Mouse (Mus musculus) c-Kit-negative CD71-positive TER-119-positive erythroid progenitor cells, embryonic 14.5 days (primary cell): ENCODE data around the gene Elmsan1.

ENCODE experiments used
- DNase-seq: peaks from one replicate; pipeline ENCODE4 v3.0.0-alpha.2; 2013; ENCODE audit warnings: low read depth, low spot score

Gene Elmsan1

GRCm38 (mm10) chr12:84192741-84193641 lies 25.7 kb downstream of the Elmsan1 start:
- no peak for DNase-seq

DNA sequence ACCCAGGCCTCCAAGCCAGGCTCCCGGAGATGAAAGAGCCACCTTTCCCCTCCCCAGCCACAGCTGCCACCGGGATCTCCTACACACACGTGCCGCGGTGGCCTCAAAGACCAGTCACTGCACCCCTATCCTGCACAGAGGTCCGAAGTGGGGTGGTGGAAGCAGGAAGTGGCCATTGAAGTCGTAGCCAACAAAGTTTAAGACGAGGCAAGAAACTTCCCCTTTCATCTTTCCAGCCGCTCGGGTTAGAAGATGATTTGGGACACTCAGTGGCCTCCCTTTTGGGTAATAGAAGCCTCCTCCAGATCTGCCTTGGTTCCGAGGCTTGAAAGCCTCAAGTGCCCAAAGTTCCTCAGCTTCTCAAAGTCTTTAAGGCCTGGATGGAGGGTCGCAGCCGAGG lies 26.4 kb downstream of the Elmsan1 start:
- no peak for DNase-seq

- no peak for DNase-seq
Observed at GRCm38 (mm10) chr12:84191770-84192169, 26.9 kb downstream of the Elmsan1 start.

- DNase-seq: no peak
Observed at GRCm38 (mm10) chr12:84191190-84191589, 27.5 kb downstream of the Elmsan1 start.

DNA sequence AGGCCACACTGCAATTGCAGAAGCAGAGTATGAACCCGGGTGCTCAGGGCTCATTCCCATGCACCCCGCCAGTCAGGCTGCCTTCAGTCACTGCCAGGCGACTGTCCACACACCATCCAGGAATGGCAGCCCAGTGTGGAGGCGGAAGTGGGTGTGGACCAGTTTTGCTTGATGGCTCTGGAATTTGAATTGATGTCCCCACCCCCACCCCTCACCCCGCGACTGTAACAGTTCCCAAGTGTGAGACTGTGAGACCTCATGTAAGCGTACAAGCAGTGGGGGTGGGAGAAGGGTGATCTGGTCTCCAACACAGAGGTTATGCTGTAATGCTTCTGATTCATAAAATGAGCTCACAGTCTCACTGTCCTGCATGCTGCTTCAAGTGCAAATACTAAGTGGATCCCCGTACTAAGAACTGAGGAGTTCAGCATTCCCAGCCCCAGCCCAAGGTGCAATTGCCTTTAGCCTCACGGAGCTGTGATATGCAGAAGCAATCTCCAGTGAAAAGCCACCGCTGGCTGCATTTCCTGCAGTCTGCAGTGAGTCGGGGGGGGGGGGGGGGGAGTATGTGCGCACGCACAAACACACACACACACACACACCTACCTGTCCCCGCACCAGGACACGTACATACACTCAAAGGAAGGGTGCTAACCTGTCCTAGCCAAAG lies 28.4 kb downstream of the Elmsan1 start:
- no peak for DNase-seq

DNA sequence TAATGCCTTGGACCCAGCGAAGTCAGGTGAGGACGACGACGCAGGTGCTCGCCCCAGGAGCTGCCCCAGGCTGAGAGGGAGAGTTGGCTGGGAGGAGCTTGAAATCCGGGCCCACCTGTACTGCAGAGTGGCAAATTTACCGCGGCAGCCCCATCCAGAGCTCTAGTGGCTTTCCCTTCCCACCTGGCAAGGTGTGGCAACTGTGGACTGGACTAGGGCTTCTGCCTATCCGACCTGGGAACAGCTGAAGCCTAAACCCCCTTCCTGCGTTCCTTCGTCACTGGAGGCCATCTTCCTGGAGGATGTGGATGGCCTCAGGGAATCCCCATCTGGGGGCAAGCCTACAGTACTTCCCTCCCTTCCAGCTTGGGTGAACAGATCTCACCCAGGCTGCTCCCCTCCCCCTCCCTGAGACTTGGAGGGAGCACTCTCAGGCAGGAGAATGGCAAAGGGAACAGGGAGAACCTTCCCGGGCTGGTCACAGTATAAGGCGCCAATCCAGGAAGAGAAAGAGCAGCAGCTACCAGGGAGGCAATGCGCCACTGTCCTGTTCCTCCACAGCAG lies 29.7 kb downstream of the Elmsan1 start:
- DNase-seq: no peak

GRCm38 (mm10) chr12:84187752-84188601 lies 30.7 kb downstream of the Elmsan1 start:
- DNase-seq: no peak

GRCm38 (mm10) chr12:84186950-84187349 lies 31.7 kb downstream of the Elmsan1 start:
- no peak for DNase-seq

DNA sequence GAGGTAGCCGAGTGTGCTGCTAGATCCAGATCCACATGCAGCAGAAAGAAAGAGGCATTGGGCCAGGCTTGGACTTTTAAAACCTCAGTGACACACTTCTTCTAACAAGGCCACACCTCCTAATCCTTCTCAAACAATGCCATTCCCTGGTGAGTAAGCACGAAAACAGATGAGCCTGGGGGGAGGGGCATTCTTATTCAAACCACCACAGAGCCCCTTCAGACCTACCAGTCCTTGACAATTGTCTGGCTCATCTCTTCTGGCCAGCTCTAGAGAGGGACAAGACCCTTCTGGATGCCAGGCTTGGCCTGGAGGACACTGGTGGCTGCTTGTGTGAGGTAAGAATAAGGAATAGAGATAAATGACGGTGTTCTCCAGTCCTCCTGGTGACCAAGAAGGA lies 32.1 kb downstream of the Elmsan1 start:
- no peak for DNase-seq

DNA sequence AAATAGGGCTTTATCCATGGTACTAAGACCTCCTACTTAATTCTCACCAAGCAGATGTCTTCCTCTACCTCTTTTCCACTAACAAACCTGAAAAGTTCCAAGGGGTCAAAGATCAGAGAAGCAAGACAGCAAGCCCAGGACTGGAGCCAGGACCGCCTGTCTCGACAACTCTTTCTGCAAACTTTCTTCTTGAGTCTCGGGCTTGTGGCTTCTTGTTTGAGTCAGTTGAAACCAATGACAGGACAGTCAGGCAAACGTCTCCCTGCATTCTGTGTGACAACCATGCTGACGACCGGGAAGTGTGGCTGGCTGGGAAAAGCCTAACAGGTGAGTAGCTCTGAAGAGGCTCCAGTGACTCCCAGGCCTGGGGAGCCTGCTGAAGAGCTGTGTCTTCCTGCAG lies 33.1 kb downstream of the Elmsan1 start:
- DNase-seq: no peak

DNA sequence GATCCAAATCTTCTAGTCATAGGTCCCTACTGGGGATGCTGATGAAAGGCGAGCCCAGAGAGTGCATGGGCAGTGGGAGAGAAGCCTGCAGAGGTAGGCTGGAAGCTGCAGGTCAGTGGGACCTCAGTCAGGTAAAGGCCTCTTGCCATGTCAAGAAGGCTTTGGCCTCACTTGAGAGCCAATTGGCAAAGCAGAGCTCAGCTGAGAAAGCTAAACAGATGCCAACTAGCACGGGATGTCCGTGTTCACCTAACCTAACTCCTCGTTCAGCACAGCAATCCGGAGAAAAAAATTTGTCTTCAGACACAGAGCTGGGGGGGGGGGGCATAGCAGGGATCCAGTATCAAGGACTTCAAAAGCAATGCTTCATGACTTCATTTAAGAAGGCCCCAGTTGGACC lies 33.7 kb downstream of the Elmsan1 start:
- no peak for DNase-seq

- no peak for DNase-seq
Observed at GRCm38 (mm10) chr12:84181999-84182398, 36.7 kb downstream of the Elmsan1 start.

DNA sequence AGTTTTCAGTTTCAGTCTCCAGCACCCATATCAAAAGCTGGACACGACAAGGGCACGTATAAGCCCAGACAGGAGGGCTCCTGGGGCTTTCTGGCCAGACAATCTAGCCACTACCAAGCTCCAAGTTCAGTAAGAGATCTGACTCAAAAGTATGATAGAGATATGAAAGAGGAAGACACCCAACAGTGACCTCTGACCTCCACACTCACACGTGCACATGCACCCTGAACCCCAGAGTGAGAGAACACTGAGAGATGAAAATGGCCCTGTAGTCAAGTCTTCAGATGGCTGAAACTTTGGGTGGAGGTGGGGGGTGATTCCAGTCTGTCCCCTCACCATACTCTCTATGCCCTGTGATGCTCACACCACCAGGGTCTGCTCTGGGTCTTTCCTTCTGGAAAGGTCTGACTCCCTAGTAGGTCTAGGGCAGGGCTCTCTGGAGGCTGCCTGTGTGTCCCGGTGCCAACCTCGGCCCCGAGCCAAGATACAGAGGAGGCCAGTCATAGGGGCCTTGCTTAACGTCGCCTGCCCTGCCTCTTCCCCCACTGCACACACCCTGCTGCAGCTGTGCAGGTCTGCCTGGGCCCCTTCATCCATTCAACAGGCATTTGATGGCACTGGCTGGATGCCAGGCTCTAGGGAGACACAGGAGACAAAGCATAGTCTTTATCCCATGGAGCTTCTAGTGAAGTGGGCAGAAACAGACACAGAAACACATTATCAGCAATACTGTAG lies 37.8 kb downstream of the Elmsan1 start:
- DNase-seq: no peak

GRCm38 (mm10) chr12:84180090-84180489 lies 38.6 kb downstream of the Elmsan1 start:
- DNase-seq: no peak

DNA sequence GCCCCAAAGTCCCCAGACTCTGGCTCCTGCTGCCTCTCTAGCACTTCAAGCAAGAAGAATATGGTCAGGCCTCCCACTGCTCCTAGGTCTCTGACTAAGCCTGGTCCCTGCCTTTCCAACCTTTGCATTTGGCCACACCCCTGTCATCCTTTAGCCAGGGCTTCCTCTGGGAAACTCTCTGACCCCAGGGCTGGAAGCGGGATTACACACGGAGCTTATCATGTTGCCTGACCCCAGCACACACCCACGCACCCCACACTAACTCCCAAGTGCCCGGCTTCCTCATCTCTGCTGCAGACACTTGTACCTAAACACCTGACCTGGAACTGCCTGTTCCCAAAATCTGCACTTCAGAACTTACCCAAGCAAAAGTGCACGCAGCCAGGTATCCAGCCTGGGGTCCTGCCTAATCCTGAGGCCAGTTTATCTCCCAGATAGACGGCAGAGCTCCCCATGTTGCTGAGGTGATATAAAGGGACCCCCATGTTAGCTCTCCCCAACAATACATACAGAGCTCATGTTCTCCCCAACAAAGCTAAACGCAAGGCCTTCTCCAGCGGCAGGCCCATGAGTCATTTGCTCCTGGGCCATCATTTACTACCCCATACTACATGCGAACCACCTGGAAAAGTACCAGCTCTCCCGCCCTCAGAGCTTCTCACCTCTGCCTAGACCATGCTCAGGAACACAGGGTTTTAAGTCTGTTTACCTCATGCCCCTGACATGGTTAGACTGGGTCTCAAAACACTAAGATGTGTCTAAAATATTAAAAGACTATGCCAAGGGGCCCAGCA lies 39.8 kb downstream of the Elmsan1 start:
- DNase-seq: no peak

- no peak for DNase-seq
Observed at GRCm38 (mm10) chr12:84178052-84178451, 40.6 kb downstream of the Elmsan1 start.

- no peak for DNase-seq
Observed at GRCm38 (mm10) chr12:84176886-84177765, 41.6 kb downstream of the Elmsan1 start.

GRCm38 (mm10) chr12:84176126-84176769 lies 42.4 kb downstream of the Elmsan1 start:
- no peak for DNase-seq

- DNase-seq: peak; percentile 93
Observed at GRCm38 (mm10) chr12:84175659-84176061, 43.0 kb downstream of the Elmsan1 start.
